Mouse (Mus musculus) cortical plate, adult 2 months (tissue): ENCODE measurements around the gene Pik3r2.

ENCODE experiments used
- CTCF ChIP-seq: fragments of 200-500 bp; IDR thresholded peaks from 2 replicates; pipeline ENCODE4 v1.5.1; 2011; ENCODE audit warnings: mild to moderate bottlenecking, control low read depth, low read length; ENCODE audit not compliant: insufficient read depth; ENCODE audit errors: extremely low read depth
- POLR2A ChIP-seq: fragments of 200-500 bp; IDR thresholded peaks from 2 replicates; pipeline ENCODE4 v1.6.1; 2011; ENCODE audit warnings: mild to moderate bottlenecking, low read length, control low read depth; ENCODE audit not compliant: insufficient read depth; ENCODE audit errors: extremely low read depth

DNA sequence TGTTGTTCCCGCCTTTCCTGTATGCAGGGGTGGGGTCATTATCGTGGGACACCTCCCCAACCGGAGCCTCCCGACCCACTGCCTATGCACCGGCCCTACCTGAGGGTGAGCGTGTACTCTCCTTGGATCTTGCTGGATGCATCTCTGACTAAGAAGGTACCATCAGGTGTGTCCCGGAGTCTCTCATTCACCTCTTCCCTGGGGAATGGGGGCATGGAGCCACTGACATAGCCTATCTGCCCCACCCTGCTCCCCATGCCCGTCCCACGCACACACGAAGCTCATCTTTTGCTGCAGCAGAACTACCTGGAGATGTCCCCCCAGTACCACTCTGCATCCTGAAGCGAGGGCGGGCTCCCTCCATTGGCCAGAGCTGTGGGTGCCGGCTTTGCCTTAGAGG lies 5.8 kb downstream of the Pik3r2 start:
- no peak for TF ChIP-seq CTCF
- TF ChIP-seq POLR2A: no peak
